Mouse (Mus musculus) right cerebral cortex, postnatal 25 days (tissue): ENCODE data around the gene Gm5134.

Source experiments
- DNase-seq: peaks from one replicate; pipeline ENCODE4 v3.0.0; 2022

The Gm5134 gene

GRCm38 (mm10) chr10:75954381-75954811, at the start of gene Gm5134:
TSS of gene Gm5134 (plus strand) at chr10:75954514.
- no peak for DNase-seq

DNA sequence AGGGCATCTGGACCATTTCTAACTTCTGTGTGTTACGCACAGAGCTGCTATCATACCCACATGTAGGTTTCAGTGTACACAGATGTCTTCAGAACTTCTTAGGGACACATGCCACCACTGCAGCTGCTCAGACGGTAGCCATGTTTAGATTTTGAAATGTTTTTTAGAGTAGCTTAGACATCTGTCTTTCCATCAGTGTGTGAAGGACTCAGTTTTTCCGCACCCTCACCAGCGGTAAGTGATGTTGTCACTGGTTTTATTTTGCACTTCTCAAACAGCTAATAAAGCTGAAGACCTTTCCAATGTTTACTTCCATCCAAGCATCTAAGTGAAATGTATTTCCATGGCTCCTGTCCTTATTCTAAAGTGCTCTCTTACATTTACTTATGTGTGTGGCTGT, 47.4 kb upstream of the Gm5134 start:
- no peak for DNase-seq

GRCm38 (mm10) chr10:75910698-75911097, 43.6 kb upstream of the Gm5134 start:
- no peak for DNase-seq

DNA sequence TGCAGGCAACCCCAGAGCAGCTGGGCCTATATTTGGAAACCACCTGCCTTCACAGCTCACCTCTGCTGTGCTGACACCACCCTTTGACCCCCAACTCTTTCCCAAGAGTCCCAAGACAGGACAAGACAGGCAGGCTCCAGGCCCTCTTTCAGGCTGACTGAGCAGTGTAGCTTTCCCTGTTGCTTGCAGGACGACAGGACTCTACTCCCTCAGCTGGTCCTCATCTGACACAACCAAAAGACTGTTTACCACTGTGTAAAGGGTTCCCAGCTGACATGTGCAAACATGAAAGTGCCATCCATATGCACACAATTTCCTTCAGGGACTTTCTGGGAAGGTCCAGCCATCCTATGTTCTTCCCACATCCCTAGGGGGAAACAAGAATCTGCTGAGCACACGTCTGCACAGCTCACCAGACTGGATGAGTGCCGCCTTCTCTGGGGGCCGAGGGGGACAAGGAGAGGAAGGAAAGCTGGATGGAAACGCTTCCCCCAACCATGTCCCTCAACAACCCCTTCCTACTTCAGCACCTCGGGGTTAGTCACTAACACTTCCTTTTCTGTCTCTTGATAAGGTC, 41.2 kb upstream of the Gm5134 start:
- no peak for DNase-seq

DNA sequence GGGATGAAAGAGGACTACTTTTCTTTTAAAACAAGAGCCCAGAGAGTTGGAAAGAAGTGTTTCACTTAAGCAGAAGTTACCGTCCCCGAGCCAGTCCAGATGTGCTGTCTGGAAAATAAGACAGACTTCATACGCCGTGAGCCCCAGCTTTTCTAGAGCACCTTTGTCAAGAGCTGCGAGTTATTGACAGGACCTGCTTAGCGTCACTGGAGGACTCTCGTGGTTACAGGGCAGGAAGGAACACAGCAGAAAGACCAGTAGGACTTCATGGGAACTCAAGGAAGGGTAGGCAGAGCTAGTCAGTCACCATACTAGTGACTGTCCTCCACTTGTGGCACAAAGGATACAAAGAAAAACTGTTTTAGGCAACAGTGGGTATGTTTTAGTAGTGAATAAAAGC, 38.8 kb upstream of the Gm5134 start:
- no peak for DNase-seq

- DNase-seq, result no peak
Measured at GRCm38 (mm10) chr10:75916840-75917239, 37.5 kb upstream of the Gm5134 start.

DNA sequence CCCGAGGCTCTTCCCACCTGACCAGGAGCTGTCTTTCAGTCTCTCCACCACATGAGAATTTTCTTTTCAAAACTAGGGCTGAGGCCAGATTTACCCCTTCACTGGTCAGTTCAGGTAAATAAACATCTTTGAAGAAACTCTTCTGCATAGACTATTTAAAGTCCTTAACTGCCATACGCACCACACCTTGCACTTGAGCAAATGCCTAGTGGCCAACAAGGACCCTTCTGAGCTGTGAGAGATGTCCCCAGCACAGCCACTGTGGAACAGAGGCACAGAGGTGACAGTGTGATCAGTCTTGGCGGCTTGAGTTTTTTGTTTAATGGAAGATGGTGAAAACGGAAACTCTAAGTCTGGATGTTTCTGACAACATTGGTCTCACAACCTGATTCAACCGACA, 35.3 kb upstream of the Gm5134 start:
- DNase-seq, result no peak

DNA sequence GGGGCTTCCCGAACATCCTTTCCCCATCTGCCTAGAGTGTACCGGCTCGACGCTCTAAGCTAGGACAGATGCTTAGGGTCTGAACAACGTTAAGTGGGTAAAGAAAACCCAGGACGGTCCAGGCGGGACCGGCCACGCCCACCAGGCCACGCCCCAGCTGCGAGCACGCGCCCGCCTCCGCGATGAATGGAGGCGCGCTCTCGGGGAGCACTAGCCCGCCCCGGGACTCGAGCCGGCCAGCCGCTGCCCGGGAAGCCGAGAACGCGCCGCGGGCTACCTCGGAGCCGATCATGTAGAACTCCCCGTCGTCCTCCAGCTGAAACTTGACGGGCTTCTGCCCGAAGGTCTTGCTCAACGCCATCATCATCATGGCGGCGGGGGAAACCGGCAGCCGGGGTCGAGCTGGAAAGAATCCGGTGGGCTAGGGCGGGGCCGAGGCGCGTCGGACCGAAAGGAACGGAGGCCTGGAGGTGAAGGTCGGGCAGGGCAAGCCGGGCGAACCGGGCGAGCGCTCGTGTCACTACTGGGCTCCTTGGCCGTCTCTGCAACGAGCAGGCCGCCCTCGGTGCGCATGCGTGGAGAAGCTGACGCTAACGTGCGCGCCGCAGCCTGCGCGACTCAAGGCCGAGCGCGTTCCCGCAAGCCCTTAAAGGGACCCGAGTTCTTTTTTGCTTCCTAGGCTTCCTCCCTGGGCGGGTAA, 33.1 kb upstream of the Gm5134 start, which contains the start of gene Smarcb1:
TSS of gene Smarcb1 (minus strand) at position 592 of the 700 bp plus-strand sequence.
- peak; percentile 94 for DNase-seq

GRCm38 (mm10) chr10:75921726-75922560, 32.4 kb upstream of the Gm5134 start:
- DNase-seq, result no peak

DNA sequence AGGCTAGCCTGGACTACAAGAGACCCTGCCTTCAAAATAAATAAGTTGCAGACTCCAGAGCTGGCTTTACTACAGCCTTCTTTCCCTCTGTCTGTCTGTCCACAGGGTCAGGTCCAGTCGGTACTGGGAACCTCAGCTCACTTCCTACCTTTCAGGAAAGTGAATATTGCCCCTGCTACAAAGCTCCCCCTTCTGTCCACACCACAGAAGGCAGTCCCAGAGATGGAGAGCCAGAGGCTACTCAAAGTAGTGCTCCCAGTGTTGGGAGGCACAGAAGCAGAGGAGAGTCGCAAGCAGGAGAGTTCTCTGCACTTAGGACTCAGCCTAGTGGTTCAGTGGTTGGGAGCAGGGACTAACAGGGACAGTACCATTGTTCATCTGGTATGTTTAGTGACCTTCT, 30.0 kb upstream of the Gm5134 start:
- no peak for DNase-seq

DNA sequence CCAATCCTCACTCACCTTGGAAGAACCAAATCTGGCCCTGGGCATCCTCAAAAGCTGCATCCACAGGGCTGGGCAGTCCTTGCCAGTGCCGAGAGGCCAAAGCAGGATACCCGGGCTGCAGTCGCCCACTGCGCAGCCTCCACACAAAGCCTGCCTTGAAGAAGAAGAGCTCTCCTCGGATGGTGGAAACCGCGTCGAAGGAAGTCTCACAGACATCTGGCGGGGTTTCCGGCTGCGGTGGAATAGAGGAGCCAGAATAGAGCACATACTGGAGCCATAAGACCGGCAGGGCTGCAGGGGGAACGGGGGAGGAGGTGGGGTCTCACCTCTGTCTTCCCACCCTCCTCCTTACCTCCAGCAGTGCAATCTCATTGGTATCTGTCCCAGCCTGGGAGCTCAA, 27.9 kb upstream of the Gm5134 start:
- DNase-seq, result no peak

DNA sequence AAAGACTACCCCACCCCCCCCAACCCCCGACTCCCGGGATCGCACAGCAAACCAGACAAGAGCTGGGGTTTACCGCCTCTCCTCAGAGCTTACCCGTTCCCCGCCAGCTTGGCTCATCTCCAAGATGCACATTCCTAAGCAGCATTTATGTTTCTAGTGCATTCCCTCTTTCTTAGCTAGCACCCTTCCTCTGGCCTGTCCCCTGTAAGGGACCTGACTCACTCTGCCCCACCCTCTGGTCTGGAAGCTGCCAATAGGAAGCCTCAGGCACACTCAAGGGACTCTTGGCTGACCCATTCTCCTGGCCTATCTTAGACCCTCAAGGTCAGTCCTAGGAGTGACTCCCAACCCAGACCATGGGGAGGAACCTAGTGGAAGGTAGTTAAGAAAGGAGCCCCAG, 24.0 kb upstream of the Gm5134 start:
- no peak for DNase-seq

GRCm38 (mm10) chr10:75931311-75931710, 23.0 kb upstream of the Gm5134 start:
- no peak for DNase-seq

GRCm38 (mm10) chr10:75932081-75932678, 22.1 kb upstream of the Gm5134 start:
- no peak for DNase-seq

GRCm38 (mm10) chr10:75932891-75933290, 21.4 kb upstream of the Gm5134 start, which contains the start of gene Chchd10:
TSS of gene Chchd10 (plus strand) at chr10:75933130.
- DNase-seq, result no peak

- DNase-seq, result no peak
Measured at GRCm38 (mm10) chr10:75934991-75935390, 19.3 kb upstream of the Gm5134 start.

DNA sequence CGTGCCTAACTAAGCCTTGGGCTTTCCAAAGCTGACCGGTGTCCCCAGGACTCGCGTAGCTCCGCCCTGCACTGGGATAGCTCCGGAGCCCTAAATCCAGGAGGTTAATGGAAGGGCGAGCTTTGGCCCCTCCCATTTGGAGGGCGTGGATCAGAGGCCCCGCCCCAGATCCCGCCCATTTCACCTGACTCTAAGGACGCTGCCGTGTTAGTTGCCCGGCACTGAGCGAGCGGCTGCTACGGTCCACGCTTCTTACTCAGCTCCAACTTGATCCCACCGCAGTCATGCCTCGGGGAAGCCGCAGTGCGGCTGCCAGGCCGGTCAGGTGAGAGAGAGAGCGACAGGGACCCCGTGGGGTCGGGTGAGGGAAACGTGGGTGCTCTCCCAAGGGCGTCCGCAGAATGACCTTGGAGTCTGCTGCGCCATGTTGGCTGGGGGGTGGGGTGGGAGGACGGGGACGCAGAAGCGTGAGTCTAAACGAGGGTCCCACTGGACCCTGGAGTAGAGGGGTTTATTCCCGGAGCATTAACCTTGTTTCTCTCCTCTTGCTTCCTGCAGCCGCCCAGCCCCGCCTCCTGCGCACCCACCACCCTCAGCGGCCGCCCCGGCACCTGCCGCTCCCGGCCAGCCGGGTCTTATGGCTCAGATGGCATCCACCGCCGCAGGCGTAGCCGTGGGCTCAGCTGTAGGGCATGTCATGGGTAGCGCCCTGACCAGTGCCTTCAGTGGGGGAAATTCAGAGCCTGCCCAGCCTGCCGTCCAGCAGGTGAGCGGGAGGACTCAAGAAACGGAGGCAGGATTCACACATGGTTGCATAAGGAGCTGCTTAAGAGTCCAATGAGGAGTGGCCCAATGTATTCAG, 18.4 kb upstream of the Gm5134 start, which contains the start of gene Mmp11:
TSS of gene Mmp11 (minus strand) at position 817 of the 862 bp plus-strand sequence.
- peak; percentile 78 for DNase-seq

- no peak for DNase-seq
Measured at GRCm38 (mm10) chr10:75936909-75937667, 17.2 kb upstream of the Gm5134 start.

GRCm38 (mm10) chr10:75937851-75938643, 16.3 kb upstream of the Gm5134 start:
- no peak for DNase-seq

GRCm38 (mm10) chr10:75939481-75940234, 14.7 kb upstream of the Gm5134 start:
- DNase-seq, result no peak
